Mouse (Mus musculus) intestine, postnatal 0 days (tissue): ENCODE results near the gene Mex3a. TPM values are rescaled to one million over a fixed set of nuclear protein-coding genes. Genes with fewer than 3 reads are reported as not detected.

Experiments
- ATAC-seq: fragments of 200-750 bp; cut with Nextera tagmentation; 2 replicates; pipeline ENCODE4 v1.8.0; 2017; ENCODE audit warnings: mild to moderate bottlenecking, moderate TSS enrichment, moderate library complexity
- H3K27ac ChIP-seq: fragments of 300-500 bp; sonication (generic); 2 replicates; pipeline ENCODE4 v1.5.1; 2014; ENCODE audit warnings: mild to moderate bottlenecking, low read depth, low read length, moderate library complexity
- H3K27me3 ChIP-seq: fragments of 300-500 bp; sonication (generic); replicated peaks from 2 replicates; pipeline ENCODE4 v1.6.1; 2014; ENCODE audit warnings: low read length, mixed read lengths; ENCODE audit not compliant: control insufficient read depth, insufficient read depth
- H3K36me3 ChIP-seq: fragments of 300-500 bp; sonication (generic); 2 replicates; pipeline ENCODE4 v1.6.1; 2014; ENCODE audit warnings: mild to moderate bottlenecking, moderate library complexity; ENCODE audit not compliant: control insufficient read depth, insufficient read depth
- H3K4me1 ChIP-seq: fragments of 300-500 bp; sonication (generic); replicated peaks from 2 replicates; pipeline ENCODE4 v1.6.1; 2014; ENCODE audit warnings: antibody characterized with exemption, low read length, mixed read lengths; ENCODE audit not compliant: control insufficient read depth, insufficient read depth
- H3K4me2 ChIP-seq: fragments of 300-500 bp; sonication (generic); replicated peaks from 2 replicates; pipeline ENCODE4 v1.6.1; 2014; ENCODE audit warnings: low read depth, mild to moderate bottlenecking, moderate library complexity
- H3K4me3 ChIP-seq: fragments of 300-500 bp; sonication (generic); 2 replicates; pipeline ENCODE4 v1.5.1; 2014; ENCODE audit warnings: low read depth, low read length
- H3K9ac ChIP-seq: fragments of 300-500 bp; sonication (generic); 2 replicates; pipeline ENCODE4 v1.6.1; 2014; ENCODE audit warnings: mild to moderate bottlenecking, low read depth, low read length
- H3K9me3 ChIP-seq: fragments of 300-500 bp; sonication (generic); 2 replicates; pipeline ENCODE4 v1.6.1; 2016; ENCODE audit warnings: mixed run types; ENCODE audit not compliant: control insufficient read depth
- CTCF ChIP-seq: sonication (generic); IDR thresholded peaks from 2 replicates; pipeline ENCODE4 v1.5.1; 2016; ENCODE audit warnings: low read depth, mild to moderate bottlenecking, control low read depth, antibody characterized with exemption, moderate library complexity
- WGBS: fragments of 180-500 bp; shearing (Covaris S2); extraction: QIAGEN DNeasy Blood & Tissue Kit; methylation state at CpG from one replicate; pipeline ENCODE4 v1.1.7; 2014; 5-methylcytosine and 5-hydroxymethylcytosine counted together
- polyA plus RNA-seq: library from polyadenylated mRNA; unstranded; fragments of >200 nt; fragmentation: Nextera tagmentation; extraction: Ambion mirVana; gene quantifications from 2 replicates; pipeline ENCODE4 v1.2.1, GENCODE M21; 2015

Mex3a gene
- polyA plus RNA-seq, 1 experiment from 2014 or later: 2.8 TPM

DNA sequence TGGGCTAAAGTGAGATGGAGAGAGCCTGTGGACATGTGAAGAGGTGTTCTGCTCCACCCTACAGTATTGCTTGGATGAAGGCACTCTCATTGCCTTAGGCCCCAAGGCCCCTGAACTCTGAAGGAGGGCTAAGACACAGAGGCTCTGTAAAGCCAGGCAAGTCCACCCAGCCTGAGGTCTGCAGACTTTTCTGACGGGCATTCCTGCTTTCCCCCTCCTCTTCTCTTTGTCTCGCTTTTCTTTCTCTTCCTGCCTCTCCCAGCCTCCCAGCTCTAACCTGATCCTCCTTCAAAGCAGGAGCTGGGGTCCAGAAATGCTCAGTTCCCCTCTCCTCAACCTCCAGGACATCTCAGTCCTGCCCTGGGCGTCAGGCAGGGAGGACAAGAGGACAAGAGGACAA, 2.8 kb downstream of the Mex3a start:
- no peak for TF ChIP-seq CTCF
- Histone ChIP-seq H3K27ac (no peak overlapping the region; the same call in 1 of the 2 replicates), H3K27me3 (no peaks in the 10 kb centered on the region), H3K4me1 (peaks cover 3% of the 10 kb centered on the region; the same call in 1 of the 2 replicates), H3K36me3 (peaks cover 9% of the 10 kb centered on the region; the same call in 1 of the 2 replicates), H3K4me3 (no peak overlapping the region), H3K4me2 (no peak overlapping the region), H3K9me3 (no peaks in the 10 kb centered on the region), H3K9ac (no peak overlapping the region)
- no peak for ATAC-seq
- WGBS: 69% methylated on average over 3 of the region's 3 CpGs

DNA sequence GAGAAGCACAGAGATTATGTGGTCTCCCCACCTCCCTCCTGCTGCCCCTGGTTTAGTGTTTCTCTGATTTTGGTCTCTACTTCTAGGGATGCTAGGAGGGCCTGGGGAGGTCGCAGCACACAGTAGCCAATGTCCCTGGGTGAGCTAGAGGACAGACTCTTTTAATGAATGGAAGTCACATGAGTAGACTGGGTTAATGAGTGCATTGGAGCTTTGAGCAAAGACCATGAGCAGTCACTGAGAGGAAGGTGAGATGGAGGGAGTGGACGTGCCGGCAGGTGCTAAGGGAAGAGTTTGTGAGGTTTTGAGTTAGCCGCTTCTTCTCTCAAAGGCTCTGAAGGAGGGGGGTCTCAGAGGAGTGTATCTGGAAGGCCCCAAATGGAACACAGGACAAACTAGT, 3.3 kb downstream of the Mex3a start:
- peak overlapping the region; percentile 78; the same call in 1 of the 2 replicates for H3K4me2 ChIP-seq
- no peaks in the 10 kb centered on the region for H3K27me3 ChIP-seq
- H3K36me3 ChIP-seq: peaks cover 9% of the 10 kb centered on the region; the same call in 1 of the 2 replicates
- 72% methylated on average over 4 of the region's 4 CpGs for WGBS
- H3K4me1 ChIP-seq: peaks cover 3% of the 10 kb centered on the region; the same call in 1 of the 2 replicates
- no peak for ATAC-seq
- H3K27ac ChIP-seq: no peak overlapping the region
- TF ChIP-seq CTCF: no peak
- no peaks in the 10 kb centered on the region for H3K9me3 ChIP-seq
- no peak overlapping the region for H3K9ac ChIP-seq
- no peak overlapping the region for H3K4me3 ChIP-seq

DNA sequence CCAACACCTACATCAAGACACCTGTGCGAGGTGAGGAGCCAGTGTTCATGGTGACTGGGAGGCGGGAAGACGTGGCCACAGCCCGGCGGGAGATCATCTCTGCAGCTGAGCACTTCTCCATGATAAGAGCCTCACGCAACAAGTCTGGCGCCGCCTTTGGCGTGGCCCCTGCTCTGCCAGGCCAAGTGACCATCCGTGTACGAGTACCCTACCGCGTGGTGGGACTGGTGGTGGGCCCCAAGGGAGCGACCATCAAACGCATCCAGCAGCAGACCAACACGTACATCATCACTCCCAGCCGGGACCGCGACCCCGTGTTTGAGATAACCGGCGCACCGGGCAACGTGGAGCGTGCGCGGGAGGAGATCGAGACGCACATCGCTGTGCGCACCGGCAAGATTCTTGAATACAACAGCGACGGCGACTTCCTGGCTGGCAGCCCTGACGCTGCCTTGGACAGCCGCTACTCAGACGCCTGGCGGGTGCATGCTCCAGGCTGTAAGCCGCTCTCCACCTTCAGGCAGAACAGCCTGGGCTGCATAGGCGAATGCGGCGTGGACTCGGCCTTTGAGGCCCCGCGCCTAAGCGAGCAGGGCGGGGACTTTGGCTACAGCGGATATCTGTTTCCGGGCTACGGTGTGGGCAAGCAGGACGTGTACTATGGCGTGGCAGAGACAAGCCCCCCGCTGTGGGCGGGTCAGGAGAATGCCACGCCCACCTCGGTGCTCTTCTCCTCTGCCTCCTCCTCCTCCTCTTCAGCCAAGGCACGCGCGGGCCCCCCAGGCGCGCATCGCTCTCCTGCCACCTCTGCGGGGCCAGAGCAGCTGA, 4.1 kb downstream of the Mex3a start:
- peak overlapping the region; percentile 60 for H3K27ac ChIP-seq
- peak; percentile 24 for TF ChIP-seq CTCF
- peaks cover 3% of the 10 kb centered on the region; the same call in 1 of the 2 replicates for H3K4me1 ChIP-seq
- no peaks in the 10 kb centered on the region for H3K27me3 ChIP-seq
- peak overlapping the region; percentile 46 for H3K9ac ChIP-seq
- peak overlapping the region; percentile 78 for H3K4me2 ChIP-seq
- 9% methylated on average over 63 of the region's 64 CpGs for WGBS
- ATAC-seq: peak; percentile 54
- peak overlapping the region; percentile 38 for H3K4me3 ChIP-seq
- no peaks in the 10 kb centered on the region for H3K9me3 ChIP-seq
- H3K36me3 ChIP-seq: peaks cover 15% of the 10 kb centered on the region

DNA sequence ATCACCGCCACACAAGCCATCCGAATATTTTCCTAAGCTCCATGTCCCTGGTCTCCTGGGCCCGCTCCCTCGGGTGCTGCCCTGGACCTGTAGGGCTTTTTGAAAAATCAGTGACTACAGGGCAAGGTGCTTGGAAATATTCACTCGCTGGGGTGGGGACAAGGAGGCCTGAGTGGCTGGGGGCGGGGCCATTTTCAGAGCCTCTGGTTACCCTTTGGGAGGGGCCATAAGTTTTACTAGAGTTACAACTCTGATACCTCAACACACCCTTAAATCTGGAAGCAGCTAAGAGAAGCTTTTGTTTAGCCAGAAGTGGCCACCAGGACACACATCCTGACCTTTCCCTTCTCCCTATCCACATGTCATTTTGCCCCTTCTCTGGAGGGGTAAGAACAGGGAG, 5.0 kb downstream of the Mex3a start:
- H3K36me3 ChIP-seq: peaks cover 20% of the 10 kb centered on the region
- peak overlapping the region; percentile 60; the same call in 1 of the 2 replicates for H3K27ac ChIP-seq
- peaks cover 3% of the 10 kb centered on the region; the same call in 1 of the 2 replicates for H3K4me1 ChIP-seq
- H3K4me2 ChIP-seq: peak overlapping the region; percentile 78
- TF ChIP-seq CTCF: no peak
- no peak for ATAC-seq
- 79% methylated on average over 6 of the region's 6 CpGs for WGBS
- peak overlapping the region; percentile 38; the same call in 1 of the 2 replicates for H3K4me3 ChIP-seq
- H3K9ac ChIP-seq: peak overlapping the region; percentile 46; the same call in 1 of the 2 replicates
- no peaks in the 10 kb centered on the region for H3K9me3 ChIP-seq
- H3K27me3 ChIP-seq: no peaks in the 10 kb centered on the region

DNA sequence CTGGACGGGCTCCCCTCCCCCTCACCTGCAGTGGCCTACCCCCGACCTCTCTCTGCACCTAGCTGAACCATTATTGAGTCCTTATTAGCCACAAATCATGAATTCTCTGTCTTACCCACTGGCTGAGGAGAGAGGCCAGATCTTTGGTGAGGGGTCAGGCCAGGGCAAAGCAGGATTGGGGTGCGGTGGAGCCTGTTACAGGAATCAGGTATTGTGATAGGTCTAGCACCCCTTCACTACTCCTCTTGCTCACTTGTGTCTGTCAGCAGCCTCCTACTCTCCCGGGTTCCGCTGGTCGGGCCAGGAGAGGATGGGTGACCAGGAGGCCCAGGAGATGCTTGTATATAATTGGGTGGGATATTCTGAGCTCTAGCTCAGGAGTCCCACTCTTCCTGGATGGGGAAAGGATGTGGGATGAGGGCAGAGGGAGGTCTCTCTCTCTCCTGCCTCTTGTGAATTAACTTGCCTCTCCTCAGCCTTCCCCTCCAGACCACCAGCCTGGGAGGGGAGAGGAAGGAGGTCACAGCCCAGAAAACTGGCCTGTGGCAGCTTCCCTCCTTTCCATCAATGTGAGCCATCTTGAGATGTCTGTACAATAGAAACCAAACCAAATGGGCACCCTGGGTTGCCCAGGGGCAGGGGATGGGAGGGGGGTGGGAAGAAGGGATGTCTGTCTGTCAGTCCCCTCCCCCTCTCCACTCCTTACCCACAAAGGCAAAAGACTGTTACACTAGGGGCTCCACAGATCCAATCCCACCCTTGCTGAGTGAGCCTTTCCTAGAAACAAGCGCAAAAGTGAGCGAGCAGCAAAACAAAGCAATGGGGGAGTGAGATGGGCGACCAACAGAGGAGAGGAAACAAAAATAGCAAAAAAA, 6.3 kb downstream of the Mex3a start:
- no peak for TF ChIP-seq CTCF
- Histone ChIP-seq H3K9ac (no peak overlapping the region), H3K27ac (no peak overlapping the region), H3K4me2 (no peak overlapping the region), H3K9me3 (no peaks in the 10 kb centered on the region), H3K4me3 (no peak overlapping the region), H3K4me1 (no peaks in the 10 kb centered on the region; the same call in 1 of the 2 replicates), H3K36me3 (peaks cover 26% of the 10 kb centered on the region), H3K27me3 (no peaks in the 10 kb centered on the region)
- WGBS: 69% methylated on average over 9 of the region's 9 CpGs
- no peak for ATAC-seq

DNA sequence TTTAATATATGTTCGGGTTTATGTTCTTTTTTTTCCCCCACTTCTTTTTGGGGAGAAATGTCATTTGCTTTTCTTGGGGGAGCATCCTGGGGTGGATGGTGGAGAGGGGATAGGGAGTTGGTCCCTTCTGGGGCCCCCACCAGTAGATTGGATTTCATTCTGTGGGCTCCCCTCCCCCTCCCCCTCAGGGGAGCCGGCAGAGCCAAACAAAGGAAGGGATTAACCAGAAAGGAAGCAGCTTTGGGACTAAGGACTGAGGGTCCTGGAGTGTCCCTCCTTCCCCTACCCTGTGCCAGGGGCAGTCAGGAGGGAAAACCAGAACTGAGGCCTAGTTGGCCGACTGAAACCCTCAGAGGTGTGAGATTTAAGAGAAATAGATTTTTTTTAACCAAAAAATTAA, 7.2 kb downstream of the Mex3a start:
- H3K9me3 ChIP-seq: no peaks in the 10 kb centered on the region
- WGBS: 48% methylated on average over 3 of the region's 3 CpGs
- no peak overlapping the region for H3K27ac ChIP-seq
- H3K4me1 ChIP-seq: no peaks in the 10 kb centered on the region; the same call in 1 of the 2 replicates
- H3K27me3 ChIP-seq: no peaks in the 10 kb centered on the region
- H3K36me3 ChIP-seq: peaks cover 26% of the 10 kb centered on the region
- no peak overlapping the region for H3K9ac ChIP-seq
- ATAC-seq: no peak
- no peak overlapping the region for H3K4me2 ChIP-seq
- TF ChIP-seq CTCF: no peak
- H3K4me3 ChIP-seq: no peak overlapping the region
